Mouse (Mus musculus) limb, embryonic 15.5 days (tissue): ENCODE results near the gene Dsp. TPM values are rescaled to one million over a fixed set of nuclear protein-coding genes. Genes with fewer than 3 reads are reported as not detected.

Experiments
- ATAC-seq: fragments of 200-750 bp; cut with Nextera tagmentation; 2 replicates; pipeline ENCODE4 v1.8.0; 2017; ENCODE audit warnings: low read depth, moderate TSS enrichment; ENCODE audit not compliant: insufficient number of reproducible peaks, low FRiP score, low TSS enrichment
- H3K27ac ChIP-seq: fragments of 300-500 bp; sonication (generic); 2 replicates; pipeline ENCODE4 v1.5.1; 2015; ENCODE audit warnings: moderate library complexity, mild to moderate bottlenecking, inconsistent platforms
- H3K27me3 ChIP-seq: fragments of 300-500 bp; sonication (generic); 2 replicates; pipeline ENCODE4 v1.6.1; 2015; ENCODE audit warnings: inconsistent platforms
- H3K36me3 ChIP-seq: fragments of 300-500 bp; sonication (generic); 2 replicates; pipeline ENCODE4 v1.6.1; 2015; ENCODE audit warnings: inconsistent platforms
- H3K4me1 ChIP-seq: fragments of 300-500 bp; sonication (generic); 2 replicates; pipeline ENCODE4 v1.6.1; 2015; ENCODE audit warnings: inconsistent platforms
- H3K4me2 ChIP-seq: fragments of 300-500 bp; sonication (generic); 2 replicates; pipeline ENCODE4 v1.6.1; 2015; ENCODE audit warnings: mild to moderate bottlenecking, inconsistent platforms
- H3K4me3 ChIP-seq: fragments of 300-500 bp; sonication (generic); 2 replicates; pipeline ENCODE4 v1.5.1; 2015; ENCODE audit warnings: mild to moderate bottlenecking, inconsistent platforms
- H3K9ac ChIP-seq: fragments of 300-500 bp; sonication (generic); 2 replicates; pipeline ENCODE4 v1.6.1; 2015; ENCODE audit warnings: inconsistent platforms
- H3K9me3 ChIP-seq: fragments of 300-500 bp; sonication (generic); 2 replicates; pipeline ENCODE4 v1.6.1; 2016; ENCODE audit warnings: inconsistent platforms
- WGBS: fragments of 180-500 bp; shearing (Covaris S2); methylation state at CpG from one replicate; pipeline ENCODE4 v1.1.7; 2015; 5-methylcytosine and 5-hydroxymethylcytosine counted together
- polyA plus RNA-seq: library from polyadenylated mRNA; unstranded; fragments of >200 nt; fragmentation: Nextera tagmentation; extraction: Ambion mirVana; gene quantifications from 2 replicates; pipeline ENCODE4 v1.2.1, GENCODE M21; 2015

Dsp gene
- polyA plus RNA-seq, 1 experiment from 2014 or later, result 65.0 TPM

- H3K9me3 ChIP-seq, result no peaks in the 10 kb centered on the region
- peaks cover 9% of the 10 kb centered on the region for H3K27me3 ChIP-seq
- peak overlapping the region; percentile 39 for H3K4me2 ChIP-seq
- peak overlapping the region; percentile 20 for H3K4me3 ChIP-seq
- H3K4me1 ChIP-seq, result peaks cover 3% of the 10 kb centered on the region; the same call in 1 of the 2 replicates
- H3K9ac ChIP-seq, result no peak overlapping the region
- peak overlapping the region; percentile 68 for H3K27ac ChIP-seq
- H3K36me3 ChIP-seq, result no peaks in the 10 kb centered on the region
- ATAC-seq, result no peak
- 8% methylated on average over 20 of the region's 20 CpGs for WGBS
Measured at GRCm38 (mm10) chr13:38144962-38145713, 6.0 kb upstream of the Dsp start.

- H3K27ac ChIP-seq, result no peak overlapping the region
- no peak overlapping the region for H3K9ac ChIP-seq
- H3K4me1 ChIP-seq, result peaks cover 28% of the 10 kb centered on the region
- H3K36me3 ChIP-seq, result no peaks in the 10 kb centered on the region
- no peak for ATAC-seq
- 37% methylated on average over 3 of the region's 3 CpGs for WGBS
- no peak overlapping the region for H3K4me3 ChIP-seq
- no peak overlapping the region for H3K4me2 ChIP-seq
- H3K27me3 ChIP-seq, result peaks cover 38% of the 10 kb centered on the region
- H3K9me3 ChIP-seq, result no peaks in the 10 kb centered on the region
Measured at GRCm38 (mm10) chr13:38148348-38148747, 2.7 kb upstream of the Dsp start.

GRCm38 (mm10) chr13:38151671-38152428 lies 756 bp downstream of the Dsp start:
- Histone ChIP-seq H3K4me3 (peak overlapping the region; percentile 50), H3K9ac (peak overlapping the region; percentile 31), H3K27me3 (peaks cover 54% of the 10 kb centered on the region), H3K4me1 (peaks cover 25% of the 10 kb centered on the region), H3K36me3 (no peaks in the 10 kb centered on the region), H3K4me2 (peak overlapping the region; percentile 93), H3K9me3 (no peaks in the 10 kb centered on the region), H3K27ac (peak overlapping the region; percentile 67)
- WGBS, result under 1% methylated on average over 49 of the region's 49 CpGs
- 0 out of 2 replicates have a peak, but pooled peaks have one; percentile 35 for ATAC-seq

- Histone ChIP-seq H3K4me3 (peak overlapping the region; percentile 50), H3K9ac (peak overlapping the region; percentile 31), H3K27ac (peak overlapping the region; percentile 67; the same call in 1 of the 2 replicates), H3K27me3 (peaks cover 54% of the 10 kb centered on the region), H3K9me3 (no peaks in the 10 kb centered on the region), H3K4me2 (peak overlapping the region; percentile 93), H3K4me1 (peaks cover 25% of the 10 kb centered on the region), H3K36me3 (no peaks in the 10 kb centered on the region)
- WGBS, result 1% methylated on average over 31 of the region's 31 CpGs
- 0 out of 2 replicates have a peak, but pooled peaks have one; percentile 35 for ATAC-seq
Measured at GRCm38 (mm10) chr13:38152429-38153035, 1.4 kb downstream of the Dsp start.

GRCm38 (mm10) chr13:38155523-38155922 lies 4.4 kb downstream of the Dsp start:
- H3K27me3 ChIP-seq, result peaks cover 44% of the 10 kb centered on the region
- no peaks in the 10 kb centered on the region for H3K36me3 ChIP-seq
- H3K4me3 ChIP-seq, result no peak overlapping the region
- no peak overlapping the region for H3K4me2 ChIP-seq
- WGBS, result 13% methylated on average over 2 of the region's 2 CpGs
- no peak overlapping the region for H3K27ac ChIP-seq
- ATAC-seq, result no peak
- H3K9ac ChIP-seq, result no peak overlapping the region
- H3K9me3 ChIP-seq, result no peaks in the 10 kb centered on the region
- peaks cover 25% of the 10 kb centered on the region for H3K4me1 ChIP-seq

- no peaks in the 10 kb centered on the region for H3K36me3 ChIP-seq
- H3K4me1 ChIP-seq, result peaks cover 5% of the 10 kb centered on the region
- ATAC-seq, result no peak
- H3K9me3 ChIP-seq, result no peaks in the 10 kb centered on the region
- no peak overlapping the region for H3K9ac ChIP-seq
- no peak overlapping the region for H3K4me2 ChIP-seq
- 0 out of 2 replicates have a peak overlapping the region, but pooled peaks have one; percentile 18 for H3K27ac ChIP-seq
- H3K27me3 ChIP-seq, result peaks cover 23% of the 10 kb centered on the region
- no peak overlapping the region for H3K4me3 ChIP-seq
- WGBS, result 27% methylated on average over 6 of the region's 6 CpGs
Measured at GRCm38 (mm10) chr13:38157635-38158034, 6.5 kb downstream of the Dsp start.

GRCm38 (mm10) chr13:38162002-38162401 lies 10.9 kb downstream of the Dsp start:
- ATAC-seq, result no peak
- 0 out of 2 replicates have a peak, but pooled peaks cover 3% of the 10 kb centered on the region for H3K27me3 ChIP-seq
- no peaks in the 10 kb centered on the region for H3K9me3 ChIP-seq
- H3K4me1 ChIP-seq, result peaks cover 5% of the 10 kb centered on the region; the same call in 1 of the 2 replicates
- no peak overlapping the region for H3K9ac ChIP-seq
- no peaks in the 10 kb centered on the region for H3K36me3 ChIP-seq
- WGBS, result 75% methylated on average over 2 of the region's 2 CpGs
- H3K4me3 ChIP-seq, result no peak overlapping the region
- peak overlapping the region; percentile 64 for H3K27ac ChIP-seq
- no peak overlapping the region for H3K4me2 ChIP-seq

- no peaks in the 10 kb centered on the region for H3K9me3 ChIP-seq
- H3K4me2 ChIP-seq, result no peak overlapping the region
- WGBS, result 22% methylated on average over 11 of the region's 11 CpGs
- H3K4me3 ChIP-seq, result no peak overlapping the region
- peaks cover 5% of the 10 kb centered on the region; the same call in 1 of the 2 replicates for H3K4me1 ChIP-seq
- no peaks in the 10 kb centered on the region for H3K36me3 ChIP-seq
- peak; percentile 85 for ATAC-seq
- H3K27ac ChIP-seq, result peak overlapping the region; percentile 69; the same call in 1 of the 2 replicates
- no peak overlapping the region for H3K9ac ChIP-seq
- H3K27me3 ChIP-seq, result 0 out of 2 replicates have a peak, but pooled peaks cover 2% of the 10 kb centered on the region
Measured at GRCm38 (mm10) chr13:38162668-38163067, 11.6 kb downstream of the Dsp start.

- 91% methylated on average over 11 of the region's 11 CpGs for WGBS
Measured at GRCm38 (mm10) chr13:38164932-38165331, 13.8 kb downstream of the Dsp start.

GRCm38 (mm10) chr13:38167056-38167455 lies 16.0 kb downstream of the Dsp start:
- no peaks in the 10 kb centered on the region for H3K27me3 ChIP-seq

More at GRCm38 (mm10) chr13:38164932-38165331, 13.8 kb downstream of the Dsp start:
- Histone ChIP-seq H3K36me3 (no peaks in the 10 kb centered on the region), H3K4me2 (no peak overlapping the region), H3K27ac (no peak overlapping the region), H3K4me3 (no peak overlapping the region), H3K27me3 (no peaks in the 10 kb centered on the region), H3K9me3 (no peaks in the 10 kb centered on the region), H3K9ac (no peak overlapping the region), H3K4me1 (peaks cover 5% of the 10 kb centered on the region; the same call in 1 of the 2 replicates)
- ATAC-seq, result no peak

GRCm38 (mm10) chr13:38170707-38171144 lies 19.6 kb downstream of the Dsp start:
- Histone ChIP-seq H3K4me3 (no peak overlapping the region), H3K4me1 (no peaks in the 10 kb centered on the region), H3K9me3 (no peaks in the 10 kb centered on the region), H3K27me3 (no peaks in the 10 kb centered on the region), H3K9ac (no peak overlapping the region), H3K36me3 (no peaks in the 10 kb centered on the region), H3K27ac (no peak overlapping the region), H3K4me2 (no peak overlapping the region)
- 60% methylated on average over 4 of the region's 4 CpGs for WGBS
- no peak for ATAC-seq

More at GRCm38 (mm10) chr13:38167056-38167455, 16.0 kb downstream of the Dsp start:
- Histone ChIP-seq H3K9me3 (no peaks in the 10 kb centered on the region), H3K4me2 (no peak overlapping the region), H3K4me3 (no peak overlapping the region), H3K27ac (no peak overlapping the region), H3K9ac (no peak overlapping the region), H3K4me1 (peaks cover 5% of the 10 kb centered on the region; the same call in 1 of the 2 replicates), H3K36me3 (no peaks in the 10 kb centered on the region)
- ATAC-seq, result no peak
- WGBS, result 94% methylated on average over 3 of the region's 3 CpGs
